Mouse (Mus musculus): ENCODE data around the gene Rabepk. TPM values are rescaled to one million over a fixed set of nuclear protein-coding genes. Genes with fewer than 3 reads are reported as not detected.
"Not testable (repeated sequence)": the region's sequence is repeated elsewhere in the genome, so short reads cannot be mapped to it uniquely, and the experiment has no call there.

The Rabepk gene
- 34.9 and 66.2 TPM in 2 replicates for total RNA-seq (2017)

- ATAC-seq (replicated peaks in 1 of 2; ENCODE audit: insufficient read depth in 1 of 2, low FRiP score in 2 of 2, low TSS enrichment in 1 of 2, low read depth in 1 of 2, poor library complexity in 2 of 2, severe bottlenecking in 2 of 2), result peak; percentile 80 to 86
These were observed at the start of gene Rabepk for GRCm38 (mm10) chr2:34799357-34800256. Gene Rabepk (minus strand): TSS chr2:34799912.

DNA sequence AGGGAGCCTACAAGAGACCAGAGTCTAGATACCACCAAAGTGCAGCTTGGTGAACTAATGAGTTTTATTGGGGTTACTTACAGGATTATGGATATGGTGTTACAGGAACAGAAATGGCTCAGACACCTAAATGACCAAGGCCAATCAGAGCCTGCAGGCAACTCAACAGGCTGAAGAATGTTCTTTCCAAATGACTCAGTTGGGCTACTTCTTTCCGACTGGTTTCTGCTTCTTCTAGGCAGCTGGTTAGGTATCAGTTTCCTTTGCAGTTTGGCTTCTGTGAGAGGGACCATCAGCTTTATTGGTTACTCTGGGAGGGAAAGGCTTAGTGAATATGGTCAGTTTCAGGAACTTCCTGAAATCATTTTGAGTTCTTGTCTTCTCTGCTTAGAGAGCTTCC, 48.0 kb upstream of the Rabepk start:
- ATAC-seq (replicated peaks in 1 of 2; ENCODE audit: insufficient read depth in 1 of 2, low FRiP score in 2 of 2, low TSS enrichment in 1 of 2, low read depth in 1 of 2, poor library complexity in 2 of 2, severe bottlenecking in 2 of 2), result no peak

DNA sequence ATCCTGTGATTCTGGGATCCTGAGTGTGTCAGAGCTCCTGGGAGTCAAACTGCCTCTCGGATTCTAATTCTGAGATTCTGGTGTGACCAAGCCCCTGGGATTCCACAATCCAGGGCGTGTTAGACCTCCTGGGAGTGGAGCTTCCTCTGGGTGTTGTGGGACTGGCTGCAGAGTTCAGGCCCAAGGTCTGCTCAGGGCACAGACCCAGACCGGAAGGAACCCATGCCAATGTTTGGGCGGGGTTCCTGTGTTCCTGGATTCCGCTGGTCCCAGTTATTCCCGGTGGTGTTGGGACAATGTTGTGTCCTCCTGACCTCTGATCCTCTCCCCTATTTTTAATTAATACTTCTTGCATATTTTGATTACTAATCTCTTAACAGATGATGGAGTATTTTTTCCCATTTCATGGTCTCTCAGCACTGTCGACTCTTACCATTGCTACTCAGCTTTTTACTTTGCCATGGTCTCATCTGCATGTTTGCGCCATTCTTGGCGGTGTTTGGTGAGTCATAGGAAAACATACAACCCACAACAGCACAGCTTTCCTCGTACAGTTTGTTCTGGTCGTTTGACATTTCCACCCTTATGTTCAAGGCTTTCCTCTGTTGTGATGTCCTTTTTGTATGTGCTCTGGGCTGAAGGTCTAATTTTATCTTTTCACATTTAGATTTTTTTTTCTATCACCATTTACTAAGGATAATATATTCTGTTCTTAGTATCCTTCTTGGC, 43.7 kb upstream of the Rabepk start:
- no peak for ATAC-seq (replicated peaks in 1 of 2; ENCODE audit: insufficient read depth in 1 of 2, low FRiP score in 2 of 2, low TSS enrichment in 1 of 2, low read depth in 1 of 2, poor library complexity in 2 of 2, severe bottlenecking in 2 of 2)

DNA sequence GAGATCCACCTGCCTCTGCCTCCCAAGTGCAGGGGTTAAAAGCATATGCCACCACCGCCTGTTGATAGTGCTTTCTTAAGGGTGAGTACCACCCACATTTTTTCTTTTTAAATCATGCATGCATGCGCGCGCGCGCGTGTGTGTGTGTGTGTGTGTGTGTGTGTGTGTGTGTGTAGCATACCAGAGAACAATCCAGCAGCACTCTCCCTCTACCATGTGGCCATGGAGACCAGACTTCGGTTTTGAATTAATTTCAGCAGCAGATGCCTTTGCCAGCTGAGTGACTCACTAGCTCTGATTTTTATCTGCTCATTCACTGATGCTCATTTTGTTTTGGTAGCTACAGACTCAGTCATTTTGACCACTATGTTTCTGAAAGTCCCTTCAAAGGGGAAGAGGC, 42.0 kb upstream of the Rabepk start:
- ATAC-seq (replicated peaks in 1 of 2; ENCODE audit: insufficient read depth in 1 of 2, low FRiP score in 2 of 2, low TSS enrichment in 1 of 2, low read depth in 1 of 2, poor library complexity in 2 of 2, severe bottlenecking in 2 of 2), result no peak

DNA sequence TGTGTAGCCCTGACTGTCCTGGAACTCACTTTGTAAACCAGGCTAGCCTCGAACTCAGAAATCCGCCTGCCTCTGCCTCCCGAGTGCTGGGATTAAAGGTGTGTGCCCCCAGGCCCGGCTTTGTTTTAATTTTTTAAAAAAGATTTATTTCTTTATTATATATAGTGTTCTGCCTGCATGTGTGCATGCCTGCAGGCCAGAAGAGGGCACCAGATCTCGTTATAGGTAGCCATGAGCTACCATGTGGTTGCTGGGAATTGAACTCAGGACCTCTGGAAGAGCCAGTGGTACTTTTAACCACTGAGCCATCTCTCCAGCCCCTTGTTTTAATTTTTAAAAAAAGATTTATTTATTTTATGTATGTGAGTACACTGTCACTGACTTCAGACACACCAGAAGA, 40.4 kb upstream of the Rabepk start:
- ATAC-seq (replicated peaks in 1 of 2; ENCODE audit: insufficient read depth in 1 of 2, low FRiP score in 2 of 2, low TSS enrichment in 1 of 2, low read depth in 1 of 2, poor library complexity in 2 of 2, severe bottlenecking in 2 of 2), result not testable (repeated sequence)

DNA sequence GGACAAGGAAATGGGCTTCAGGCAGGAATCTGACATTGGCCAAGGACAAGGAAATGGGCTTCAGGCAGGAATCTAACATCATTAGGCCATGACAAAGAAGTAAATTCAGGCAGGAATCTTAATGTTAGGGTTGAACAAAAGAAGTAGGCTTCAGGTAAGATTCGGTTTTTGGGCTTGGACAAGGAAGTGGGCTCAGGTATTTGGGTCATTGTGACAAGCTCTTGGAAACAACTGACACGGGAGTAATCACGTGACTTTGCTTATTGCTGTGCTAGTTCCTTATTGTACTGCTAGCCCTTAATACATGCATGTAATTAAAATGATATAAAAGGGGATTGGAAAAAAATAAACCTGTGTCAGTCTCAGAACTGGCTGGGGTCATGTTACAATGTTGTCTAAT, 36.0 kb upstream of the Rabepk start:
- ATAC-seq (replicated peaks in 1 of 2; ENCODE audit: insufficient read depth in 1 of 2, low FRiP score in 2 of 2, low TSS enrichment in 1 of 2, low read depth in 1 of 2, poor library complexity in 2 of 2, severe bottlenecking in 2 of 2), result no peak

DNA sequence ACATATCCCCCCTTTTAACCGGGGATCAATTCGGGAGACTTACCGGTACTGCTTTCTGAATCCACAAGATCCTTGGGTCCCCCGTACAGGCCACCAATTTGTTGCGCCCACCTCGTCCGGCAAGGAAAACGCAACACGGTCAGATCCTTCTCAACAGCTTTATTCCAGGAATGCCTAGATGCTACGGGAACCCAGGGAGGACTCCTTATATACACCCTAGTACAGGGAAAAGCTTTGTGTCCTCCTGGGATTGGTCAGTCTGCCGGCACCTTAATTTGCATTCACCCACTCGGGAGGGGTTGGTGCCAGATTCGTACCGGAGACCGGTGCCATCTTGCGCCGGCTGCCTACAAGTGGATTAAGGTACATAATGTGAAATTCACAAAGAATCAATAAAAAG, 33.9 kb upstream of the Rabepk start:
- ATAC-seq (replicated peaks in 1 of 2; ENCODE audit: insufficient read depth in 1 of 2, low FRiP score in 2 of 2, low TSS enrichment in 1 of 2, low read depth in 1 of 2, poor library complexity in 2 of 2, severe bottlenecking in 2 of 2), result no peak

- not testable (repeated sequence) for ATAC-seq (replicated peaks in 1 of 2; ENCODE audit: insufficient read depth in 1 of 2, low FRiP score in 2 of 2, low TSS enrichment in 1 of 2, low read depth in 1 of 2, poor library complexity in 2 of 2, severe bottlenecking in 2 of 2)
These were observed 33.2 kb upstream of the Rabepk start, which contains the start of gene Gm34653 for GRCm38 (mm10) chr2:34832766-34833457. Gene Gm34653 (plus strand): TSS chr2:34833007.

- not testable (repeated sequence) for ATAC-seq (replicated peaks in 1 of 2; ENCODE audit: insufficient read depth in 1 of 2, low FRiP score in 2 of 2, low TSS enrichment in 1 of 2, low read depth in 1 of 2, poor library complexity in 2 of 2, severe bottlenecking in 2 of 2)
These were observed 30.4 kb upstream of the Rabepk start for GRCm38 (mm10) chr2:34830066-34830465.

- ATAC-seq (replicated peaks in 1 of 2; ENCODE audit: insufficient read depth in 1 of 2, low FRiP score in 2 of 2, low TSS enrichment in 1 of 2, low read depth in 1 of 2, poor library complexity in 2 of 2, severe bottlenecking in 2 of 2), result no peak; a peak in 1 of 4 replicates
These were observed 28.3 kb upstream of the Rabepk start for GRCm38 (mm10) chr2:34828026-34828425.

GRCm38 (mm10) chr2:34827591-34827990, 27.9 kb upstream of the Rabepk start:
- ATAC-seq (replicated peaks in 1 of 2; ENCODE audit: insufficient read depth in 1 of 2, low FRiP score in 2 of 2, low TSS enrichment in 1 of 2, low read depth in 1 of 2, poor library complexity in 2 of 2, severe bottlenecking in 2 of 2), result no peak

DNA sequence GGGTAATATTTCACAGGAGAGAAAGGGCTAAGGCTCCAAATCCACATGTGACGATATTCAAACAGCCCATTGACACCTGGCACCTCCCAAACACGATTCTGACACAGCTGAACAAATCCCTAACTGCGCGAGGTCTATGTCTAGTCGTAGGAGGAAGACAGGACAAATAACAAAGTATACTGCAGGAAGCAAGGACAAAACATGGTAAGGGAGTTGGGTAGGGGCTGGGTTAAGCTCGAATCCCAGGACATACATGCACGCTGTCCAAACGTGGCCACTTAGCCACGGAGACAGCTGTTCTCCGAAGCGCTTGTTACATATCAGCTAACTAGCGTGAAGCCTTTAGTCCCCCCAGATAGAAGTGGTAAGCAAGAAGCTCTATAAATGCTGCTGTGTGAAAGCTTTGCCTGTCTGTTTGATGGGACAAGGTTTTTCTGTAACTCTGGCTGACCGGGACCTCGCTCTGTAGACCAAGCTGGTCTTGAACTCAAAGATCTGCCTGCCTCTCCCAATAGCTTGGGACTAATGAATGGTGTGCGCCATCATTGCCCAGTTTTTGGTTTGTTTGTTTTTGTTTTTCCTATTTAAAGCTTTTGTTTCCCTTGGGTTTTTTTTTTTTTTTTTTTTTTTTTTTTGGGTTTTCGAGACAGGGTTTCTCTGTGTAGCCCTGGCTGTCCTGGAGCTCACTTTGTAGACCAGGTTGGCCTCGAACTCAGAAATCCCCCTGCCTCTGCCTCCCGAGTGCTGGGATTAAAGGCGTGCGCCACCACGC, 26.9 kb upstream of the Rabepk start:
- peak; percentile 33 to 36; a peak in 2 of 4 replicates for ATAC-seq (replicated peaks in 1 of 2; ENCODE audit: insufficient read depth in 1 of 2, low FRiP score in 2 of 2, low TSS enrichment in 1 of 2, low read depth in 1 of 2, poor library complexity in 2 of 2, severe bottlenecking in 2 of 2)

DNA sequence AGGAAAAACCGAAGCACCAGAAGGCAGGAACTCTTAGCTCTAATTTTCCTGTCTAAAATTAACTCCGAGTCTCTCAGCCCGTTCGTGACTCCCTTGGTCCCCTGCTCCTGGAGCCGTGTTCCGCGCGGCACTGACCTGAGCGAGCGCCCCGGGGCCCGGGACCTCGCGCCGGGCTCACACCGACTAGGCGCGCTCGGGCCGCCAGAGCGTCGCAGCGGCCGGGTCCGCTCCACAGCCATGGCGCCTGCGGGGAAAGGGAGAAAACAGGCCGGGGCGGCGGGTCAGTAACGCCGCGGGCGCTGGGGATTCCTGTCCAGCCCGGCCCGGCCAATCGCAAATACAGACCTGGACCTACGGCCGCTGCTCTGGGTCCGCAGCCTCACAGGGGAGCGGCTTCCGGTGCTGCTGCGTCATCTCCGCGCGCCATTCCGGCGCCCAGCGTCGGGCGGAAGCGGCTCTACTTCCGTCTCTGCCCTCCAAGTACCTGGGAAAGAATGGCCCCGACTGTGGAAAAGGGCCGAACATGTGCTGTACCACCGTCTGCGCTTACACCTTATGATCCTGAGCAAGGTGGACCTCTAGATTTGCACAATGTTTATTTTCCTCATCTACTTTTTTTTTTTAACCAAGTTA, 26.2 kb upstream of the Rabepk start, which contains the start of gene Fbxw2:
Gene Fbxw2, minus strand, starts transcription at position 485 of the 633 bp plus-strand sequence.
- peak; percentile 94 for ATAC-seq (replicated peaks in 1 of 2; ENCODE audit: insufficient read depth in 1 of 2, low FRiP score in 2 of 2, low TSS enrichment in 1 of 2, low read depth in 1 of 2, poor library complexity in 2 of 2, severe bottlenecking in 2 of 2)

DNA sequence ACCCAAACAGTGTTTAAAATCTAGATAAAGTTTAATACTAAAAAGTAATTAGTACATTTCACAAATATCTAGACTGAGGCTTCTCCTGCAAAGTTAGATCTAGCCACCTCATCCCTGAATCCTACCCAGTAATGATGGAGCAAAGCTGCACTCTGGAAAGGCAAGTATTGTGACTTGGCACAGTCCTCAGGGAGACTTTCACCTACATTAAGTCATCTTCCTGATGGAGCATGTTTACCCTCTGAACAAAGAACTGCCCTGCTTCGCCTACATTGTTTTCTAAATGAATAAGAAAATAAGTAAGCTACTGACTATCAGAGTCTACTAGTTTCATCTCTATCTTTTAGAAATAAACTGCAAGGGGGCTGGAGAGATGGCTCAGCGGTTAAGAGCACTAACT, 18.8 kb upstream of the Rabepk start:
- no peak for ATAC-seq (replicated peaks in 1 of 2; ENCODE audit: insufficient read depth in 1 of 2, low FRiP score in 2 of 2, low TSS enrichment in 1 of 2, low read depth in 1 of 2, poor library complexity in 2 of 2, severe bottlenecking in 2 of 2)

- ATAC-seq (replicated peaks in 1 of 2; ENCODE audit: insufficient read depth in 1 of 2, low FRiP score in 2 of 2, low TSS enrichment in 1 of 2, low read depth in 1 of 2, poor library complexity in 2 of 2, severe bottlenecking in 2 of 2), result not testable (repeated sequence)
These were observed 16.2 kb upstream of the Rabepk start for GRCm38 (mm10) chr2:34815893-34816292.

GRCm38 (mm10) chr2:34812706-34813105, 13.0 kb upstream of the Rabepk start:
- no peak for ATAC-seq (replicated peaks in 1 of 2; ENCODE audit: insufficient read depth in 1 of 2, low FRiP score in 2 of 2, low TSS enrichment in 1 of 2, low read depth in 1 of 2, poor library complexity in 2 of 2, severe bottlenecking in 2 of 2)

GRCm38 (mm10) chr2:34810775-34811174, 11.1 kb upstream of the Rabepk start:
- ATAC-seq (replicated peaks in 1 of 2; ENCODE audit: insufficient read depth in 1 of 2, low FRiP score in 2 of 2, low TSS enrichment in 1 of 2, low read depth in 1 of 2, poor library complexity in 2 of 2, severe bottlenecking in 2 of 2), result no peak
